Mouse (Mus musculus) bone marrow macrophage, adult 2 months (primary cell): ENCODE results near the gene Zfp619. TPM values are rescaled to one million over a fixed set of nuclear protein-coding genes. Genes with fewer than 3 reads are reported as not detected.

Experiments
- H3K27ac ChIP-seq: 2 replicates; pipeline ENCODE4 v1.5.1; 2012; ENCODE audit warnings: low read depth, low read length; ENCODE audit not compliant: insufficient read depth
- H3K4me1 ChIP-seq: 2 replicates; pipeline ENCODE4 v1.6.1; 2012; ENCODE audit warnings: low read length; ENCODE audit not compliant: control insufficient read depth, insufficient read depth
- H3K4me3 ChIP-seq: 2 replicates; pipeline ENCODE4 v1.5.1; 2012; ENCODE audit warnings: mild to moderate bottlenecking, low read length, moderate library complexity; ENCODE audit not compliant: insufficient read depth
- CTCF ChIP-seq: IDR thresholded peaks from 2 replicates; pipeline ENCODE4 v1.5.1; 2012; ENCODE audit warnings: low read depth, mild to moderate bottlenecking, low read length, moderate library complexity
- POLR2A ChIP-seq: IDR thresholded peaks from 2 replicates; pipeline ENCODE4 v1.6.1; 2012; ENCODE audit warnings: mild to moderate bottlenecking, low read depth, low read length, borderline replicate concordance
- polyA plus RNA-seq: library from polyadenylated mRNA; stranded (reverse); fragments of >200 nt; gene quantifications from 2 replicates; pipeline ENCODE4 v1.2.4, GENCODE M21; 2012; ENCODE audit not compliant: missing spikeins, insufficient read depth, insufficient read length

Zfp619 gene
- 2.8 and 3.0 TPM in 2 replicates for polyA plus RNA-seq

- Histone ChIP-seq H3K27ac (peak within 1 kb of the TSS; percentile 91), H3K4me1 (peaks cover 4% of the 10 kb centered on the region), H3K4me3 (peak within 1 kb of the TSS; percentile 70)
- TF ChIP-seq CTCF (no peak), POLR2A (0 out of 2 replicates have a peak, but pooled peaks have one; percentile 49)
Observed at GRCm38 (mm10) chr7:39517616-39518177, at the start of gene Zfp619. Gene Zfp619 (plus strand): TSS chr7:39517766.

- no peak overlapping the region for H3K27ac ChIP-seq
- TF ChIP-seq POLR2A (no peak), CTCF (no peak)
- no peak overlapping the region for H3K4me3 ChIP-seq
- no peaks in the 10 kb centered on the region for H3K4me1 ChIP-seq
Observed at GRCm38 (mm10) chr7:39479013-39479412, 38.6 kb upstream of the Zfp619 start.

- no peak for TF ChIP-seq POLR2A
- no peak for TF ChIP-seq CTCF
- Histone ChIP-seq H3K27ac (no peak overlapping the region), H3K4me1 (no peaks in the 10 kb centered on the region), H3K4me3 (no peak overlapping the region)
Observed at GRCm38 (mm10) chr7:39484384-39484783, 33.2 kb upstream of the Zfp619 start.

- no peaks in the 10 kb centered on the region for H3K4me1 ChIP-seq
- H3K4me3 ChIP-seq = peak overlapping the region; percentile 26
- TF ChIP-seq CTCF (no peak), POLR2A (no peak)
- H3K27ac ChIP-seq = no peak overlapping the region
Observed at GRCm38 (mm10) chr7:39487159-39487853, 30.3 kb upstream of the Zfp619 start.

- TF ChIP-seq CTCF = no peak
- no peak for TF ChIP-seq POLR2A
- no peaks in the 10 kb centered on the region for H3K4me1 ChIP-seq
- H3K27ac ChIP-seq = no peak overlapping the region
- 0 out of 2 replicates have a peak overlapping the region, but pooled peaks have one; percentile 26 for H3K4me3 ChIP-seq
Observed at GRCm38 (mm10) chr7:39487854-39488205, 29.7 kb upstream of the Zfp619 start.

GRCm38 (mm10) chr7:39494646-39495045 lies 22.9 kb upstream of the Zfp619 start:
- H3K4me3 ChIP-seq = no peak overlapping the region
- TF ChIP-seq CTCF (no peak), POLR2A (no peak)
- no peaks in the 10 kb centered on the region for H3K4me1 ChIP-seq
- no peak overlapping the region for H3K27ac ChIP-seq

GRCm38 (mm10) chr7:39504100-39504499 lies 13.5 kb upstream of the Zfp619 start:
- no peak overlapping the region for H3K4me3 ChIP-seq
- no peak overlapping the region for H3K27ac ChIP-seq
- no peaks in the 10 kb centered on the region for H3K4me1 ChIP-seq
- TF ChIP-seq POLR2A (no peak), CTCF (no peak)

- Histone ChIP-seq H3K4me3 (peak overlapping the region; percentile 21; the same call in 1 of the 2 replicates), H3K27ac (no peak overlapping the region), H3K4me1 (peaks cover 6% of the 10 kb centered on the region)
- TF ChIP-seq POLR2A = no peak
- no peak for TF ChIP-seq CTCF
Observed at GRCm38 (mm10) chr7:39518362-39518761, 796 bp downstream of the Zfp619 start.

GRCm38 (mm10) chr7:39523703-39524424 lies 6.3 kb downstream of the Zfp619 start:
- peak overlapping the region; percentile 76 for H3K27ac ChIP-seq
- no peak for TF ChIP-seq POLR2A
- TF ChIP-seq CTCF = no peak
- peaks cover 14% of the 10 kb centered on the region for H3K4me1 ChIP-seq
- H3K4me3 ChIP-seq = no peak overlapping the region

- Histone ChIP-seq H3K4me3 (no peak overlapping the region), H3K27ac (no peak overlapping the region), H3K4me1 (peaks cover 3% of the 10 kb centered on the region; the same call in 1 of the 2 replicates)
- no peak for TF ChIP-seq POLR2A
- no peak for TF ChIP-seq CTCF
Observed at GRCm38 (mm10) chr7:39543151-39543550, 25.6 kb downstream of the Zfp619 start.
